Mouse (Mus musculus): ENCODE data around the gene Gad1. TPM values are rescaled to one million over a fixed set of nuclear protein-coding genes. Genes with fewer than 3 reads are reported as not detected.
A peak's percentile ranks its signal among the peaks of the same experiment; 100 is the strongest.
"Not testable (repeated sequence)": the region's sequence is repeated elsewhere in the genome, so short reads cannot be mapped to it uniquely, and the experiment has no call there.

Gene Gad1
- polyA plus RNA-seq (2015; fragmentation: Nextera tagmentation; extraction: Ambion mirVana): 0.11 and 0.28 TPM in 2 replicates

- no peaks in the 10 kb centered on the region for H3K9me3 ChIP-seq (ENCODE audit: low read length)
- ATAC-seq (ENCODE audit: low FRiP score, low TSS enrichment): no peak
- H3K36me3 ChIP-seq (ENCODE audit: insufficient read depth, low read length): no peaks in the 10 kb centered on the region
- no peaks in the 10 kb centered on the region for H3K4me1 ChIP-seq (ENCODE audit: insufficient read depth, low read length)
- H3K27me3 ChIP-seq (ENCODE audit: insufficient read depth, low read length): peaks cover 3% of the 10 kb centered on the region; the same call in 1 of the 2 replicates
- no peak within 1 kb of the TSS for H3K4me2 ChIP-seq (replicated peaks; ENCODE audit: low read depth, low read length)
- no peak within 1 kb of the TSS for H3K9ac ChIP-seq (replicated peaks; ENCODE audit: low read length)
- H3K4me3 ChIP-seq (ENCODE audit: low read length): no peak within 1 kb of the TSS
- WGBS: 47% methylated on average over 4 of the region's 4 CpGs
- H3K27ac ChIP-seq (ENCODE audit: low read length): no peak within 1 kb of the TSS
These were observed at the start of gene Gad1 for GRCm38 (mm10) chr2:70552772-70553171. Gene Gad1, plus strand, starts transcription at chr2:70553072.

GRCm38 (mm10) chr2:70503436-70503835 is 49.4 kb upstream of the Gad1 start:
- Histone ChIP-seq H3K27ac (ENCODE audit: low read length) (no peak overlapping the region), H3K4me2 (replicated peaks; ENCODE audit: low read depth, low read length) (no peak overlapping the region), H3K4me3 (ENCODE audit: low read length) (no peak overlapping the region), H3K27me3 (ENCODE audit: insufficient read depth, low read length) (no peaks in the 10 kb centered on the region), H3K9ac (replicated peaks; ENCODE audit: low read length) (no peak overlapping the region), H3K9me3 (ENCODE audit: low read length) (no peaks in the 10 kb centered on the region), H3K36me3 (ENCODE audit: insufficient read depth, low read length) (no peaks in the 10 kb centered on the region), H3K4me1 (ENCODE audit: insufficient read depth, low read length) (peaks cover 29% of the 10 kb centered on the region)
- WGBS: 78% methylated on average over 10 of the region's 10 CpGs
- no peak for ATAC-seq (ENCODE audit: low FRiP score, low TSS enrichment)

- no peak overlapping the region for H3K4me2 ChIP-seq (replicated peaks; ENCODE audit: low read depth, low read length)
- H3K9ac ChIP-seq (replicated peaks; ENCODE audit: low read length): no peak overlapping the region
- H3K4me3 ChIP-seq (ENCODE audit: low read length): no peak overlapping the region
- no peak for ATAC-seq (ENCODE audit: low FRiP score, low TSS enrichment)
- no peaks in the 10 kb centered on the region for H3K36me3 ChIP-seq (ENCODE audit: insufficient read depth, low read length)
- 0 out of 2 replicates have a peak, but pooled peaks cover under 1% of the 10 kb centered on the region for H3K27me3 ChIP-seq (ENCODE audit: insufficient read depth, low read length)
- WGBS: 26% methylated on average over 1 of the region's 1 CpGs
- H3K27ac ChIP-seq (ENCODE audit: low read length): peak overlapping the region; percentile 56; the same call in 1 of the 2 replicates
- H3K9me3 ChIP-seq (ENCODE audit: low read length): no peaks in the 10 kb centered on the region
- H3K4me1 ChIP-seq (ENCODE audit: insufficient read depth, low read length): peaks cover 33% of the 10 kb centered on the region
These were observed 47.6 kb upstream of the Gad1 start for GRCm38 (mm10) chr2:70505229-70505628.

- Histone ChIP-seq H3K4me1 (ENCODE audit: insufficient read depth, low read length) (peaks cover 33% of the 10 kb centered on the region), H3K27ac (ENCODE audit: low read length) (peak overlapping the region; percentile 56), H3K36me3 (ENCODE audit: insufficient read depth, low read length) (no peaks in the 10 kb centered on the region), H3K9ac (replicated peaks; ENCODE audit: low read length) (no peak overlapping the region), H3K4me2 (replicated peaks; ENCODE audit: low read depth, low read length) (no peak overlapping the region), H3K9me3 (ENCODE audit: low read length) (no peaks in the 10 kb centered on the region), H3K4me3 (ENCODE audit: low read length) (no peak overlapping the region), H3K27me3 (ENCODE audit: insufficient read depth, low read length) (0 out of 2 replicates have a peak, but pooled peaks cover 3% of the 10 kb centered on the region)
- no peak for ATAC-seq (ENCODE audit: low FRiP score, low TSS enrichment)
- 23% methylated on average over 4 of the region's 4 CpGs for WGBS
These were observed 47.0 kb upstream of the Gad1 start for GRCm38 (mm10) chr2:70505896-70506295.

- WGBS: 40% methylated on average over 2 of the region's 2 CpGs
- no peak overlapping the region for H3K4me3 ChIP-seq (ENCODE audit: low read length)
These were observed 46.5 kb upstream of the Gad1 start for GRCm38 (mm10) chr2:70506372-70506771.

GRCm38 (mm10) chr2:70508496-70508895 is 44.4 kb upstream of the Gad1 start, which contains the start of gene Erich2:
Gene Erich2, plus strand, starts transcription at chr2:70508819.
- Histone ChIP-seq H3K9me3 (ENCODE audit: low read length) (no peaks in the 10 kb centered on the region), H3K4me1 (ENCODE audit: insufficient read depth, low read length) (peaks cover 33% of the 10 kb centered on the region), H3K27me3 (ENCODE audit: insufficient read depth, low read length) (0 out of 2 replicates have a peak, but pooled peaks cover 3% of the 10 kb centered on the region), H3K27ac (ENCODE audit: low read length) (peak within 1 kb of the TSS; percentile 41), H3K36me3 (ENCODE audit: insufficient read depth, low read length) (no peaks in the 10 kb centered on the region), H3K4me3 (ENCODE audit: low read length) (peak within 1 kb of the TSS; percentile 56), H3K4me2 (replicated peaks; ENCODE audit: low read depth, low read length) (peak within 1 kb of the TSS; percentile 83), H3K9ac (replicated peaks; ENCODE audit: low read length) (peak within 1 kb of the TSS; percentile 72)
- ATAC-seq (ENCODE audit: low FRiP score, low TSS enrichment): peak; percentile 8; the same call in 1 of the 2 replicates
- WGBS: 15% methylated on average over 10 of the region's 10 CpGs

More at GRCm38 (mm10) chr2:70506372-70506771, 46.5 kb upstream of the Gad1 start:
- no peaks in the 10 kb centered on the region for H3K9me3 ChIP-seq (ENCODE audit: low read length)
- peaks cover 33% of the 10 kb centered on the region for H3K4me1 ChIP-seq (ENCODE audit: insufficient read depth, low read length)
- no peak for ATAC-seq (ENCODE audit: low FRiP score, low TSS enrichment)
- no peaks in the 10 kb centered on the region for H3K36me3 ChIP-seq (ENCODE audit: insufficient read depth, low read length)
- H3K4me2 ChIP-seq (replicated peaks; ENCODE audit: low read depth, low read length): no peak overlapping the region
- no peak overlapping the region for H3K9ac ChIP-seq (replicated peaks; ENCODE audit: low read length)
- no peak overlapping the region; the same call in 1 of the 2 replicates for H3K27ac ChIP-seq (ENCODE audit: low read length)
- H3K27me3 ChIP-seq (ENCODE audit: insufficient read depth, low read length): 0 out of 2 replicates have a peak, but pooled peaks cover 3% of the 10 kb centered on the region

- peak overlapping the region; percentile 83 for H3K4me2 ChIP-seq (replicated peaks; ENCODE audit: low read depth, low read length)
- H3K27ac ChIP-seq (ENCODE audit: low read length): peak overlapping the region; percentile 41
- H3K36me3 ChIP-seq (ENCODE audit: insufficient read depth, low read length): no peaks in the 10 kb centered on the region
- H3K9ac ChIP-seq (replicated peaks; ENCODE audit: low read length): peak overlapping the region; percentile 72
- under 1% methylated on average over 49 of the region's 56 CpGs for WGBS
- peak; percentile 98 for ATAC-seq (ENCODE audit: low FRiP score, low TSS enrichment)
- no peaks in the 10 kb centered on the region for H3K9me3 ChIP-seq (ENCODE audit: low read length)
- peaks cover 33% of the 10 kb centered on the region for H3K4me1 ChIP-seq (ENCODE audit: insufficient read depth, low read length)
- 0 out of 2 replicates have a peak, but pooled peaks cover 3% of the 10 kb centered on the region for H3K27me3 ChIP-seq (ENCODE audit: insufficient read depth, low read length)
- peak overlapping the region; percentile 56 for H3K4me3 ChIP-seq (ENCODE audit: low read length)
These were observed 43.7 kb upstream of the Gad1 start for GRCm38 (mm10) chr2:70509021-70509632.

- H3K9me3 ChIP-seq (ENCODE audit: low read length); H3K4me2 ChIP-seq (replicated peaks; ENCODE audit: low read depth, low read length); H3K9ac ChIP-seq (replicated peaks; ENCODE audit: low read length); H3K4me1 ChIP-seq (ENCODE audit: insufficient read depth, low read length); H3K27ac ChIP-seq (ENCODE audit: low read length); H3K36me3 ChIP-seq (ENCODE audit: insufficient read depth, low read length); H3K27me3 ChIP-seq (ENCODE audit: insufficient read depth, low read length); ATAC-seq (ENCODE audit: low FRiP score, low TSS enrichment); H3K4me3 ChIP-seq (ENCODE audit: low read length): not testable (repeated sequence)
- WGBS: 49% methylated on average over 7 of the region's 7 CpGs
These were observed 14.6 kb upstream of the Gad1 start for GRCm38 (mm10) chr2:70538283-70538682.

GRCm38 (mm10) chr2:70550671-70551070 is 2.2 kb upstream of the Gad1 start:
- Histone ChIP-seq H3K4me1 (ENCODE audit: insufficient read depth, low read length) (no peaks in the 10 kb centered on the region), H3K36me3 (ENCODE audit: insufficient read depth, low read length) (no peaks in the 10 kb centered on the region), H3K9me3 (ENCODE audit: low read length) (no peaks in the 10 kb centered on the region; the same call in 1 of the 2 replicates), H3K4me3 (ENCODE audit: low read length) (no peak overlapping the region), H3K9ac (replicated peaks; ENCODE audit: low read length) (no peak overlapping the region), H3K27me3 (ENCODE audit: insufficient read depth, low read length) (no peaks in the 10 kb centered on the region), H3K27ac (ENCODE audit: low read length) (no peak overlapping the region), H3K4me2 (replicated peaks; ENCODE audit: low read depth, low read length) (no peak overlapping the region)
- ATAC-seq (ENCODE audit: low FRiP score, low TSS enrichment): no peak
- 66% methylated on average over 6 of the region's 6 CpGs for WGBS

GRCm38 (mm10) chr2:70551446-70551845 is 1.4 kb upstream of the Gad1 start:
- WGBS: 62% methylated on average over 2 of the region's 2 CpGs
- no peak for ATAC-seq (ENCODE audit: low FRiP score, low TSS enrichment)
- Histone ChIP-seq H3K9ac (replicated peaks; ENCODE audit: low read length) (no peak overlapping the region), H3K4me2 (replicated peaks; ENCODE audit: low read depth, low read length) (no peak overlapping the region), H3K36me3 (ENCODE audit: insufficient read depth, low read length) (no peaks in the 10 kb centered on the region), H3K9me3 (ENCODE audit: low read length) (no peaks in the 10 kb centered on the region), H3K4me1 (ENCODE audit: insufficient read depth, low read length) (no peaks in the 10 kb centered on the region), H3K4me3 (ENCODE audit: low read length) (no peak overlapping the region), H3K27ac (ENCODE audit: low read length) (no peak overlapping the region), H3K27me3 (ENCODE audit: insufficient read depth, low read length) (no peaks in the 10 kb centered on the region)

Data from kidney, embryonic 16.5 days (tissue).